Mouse (Mus musculus) heart, embryonic 10.5 days (tissue): Measurements from ENCODE around the gene Ncapd2. TPM values are rescaled to one million over a fixed set of nuclear protein-coding genes. Genes with fewer than 3 reads are reported as not detected.
A peak's percentile ranks its signal among the peaks of the same experiment; 100 is the strongest.

ENCODE experiments used
- DNase-seq: peaks from one replicate; pipeline ENCODE4 v3.0.0-alpha.2; 2017; ENCODE audit warnings: low spot score
- H3K27ac ChIP-seq: fragments of 300-500 bp; sonication (generic); 2 replicates; pipeline ENCODE4 v1.5.1; 2016; ENCODE audit warnings: mild to moderate bottlenecking
- H3K27me3 ChIP-seq: fragments of 300-500 bp; sonication (generic); 2 replicates; pipeline ENCODE4 v1.6.1; 2016; ENCODE audit warnings: mild to moderate bottlenecking; ENCODE audit not compliant: poor library complexity, insufficient read depth, severe bottlenecking
- H3K36me3 ChIP-seq: fragments of 300-500 bp; sonication (generic); 2 replicates; pipeline ENCODE4 v1.6.1; 2016; ENCODE audit warnings: mild to moderate bottlenecking, moderate library complexity
- H3K4me1 ChIP-seq: fragments of 300-500 bp; sonication (generic); 2 replicates; pipeline ENCODE4 v1.6.1; 2016; ENCODE audit warnings: mild to moderate bottlenecking
- H3K4me3 ChIP-seq: fragments of 300-500 bp; sonication (generic); 2 replicates; pipeline ENCODE4 v1.5.1; 2016; ENCODE audit warnings: mild to moderate bottlenecking, moderate library complexity
- H3K9me3 ChIP-seq: fragments of 300-500 bp; sonication (generic); 2 replicates; pipeline ENCODE4 v1.6.1; 2016; ENCODE audit warnings: mild to moderate bottlenecking, moderate library complexity
- WGBS: fragments of 180-500 bp; shearing (Covaris S2); methylation state at CpG from one replicate; pipeline ENCODE4 v1.1.7; 2016; 5-methylcytosine and 5-hydroxymethylcytosine counted together
- polyA plus RNA-seq: library from polyadenylated mRNA; unstranded; fragments of >200 nt; fragmentation: Nextera tagmentation; extraction: Ambion mirVana; gene quantifications from 2 replicates; pipeline ENCODE4 v1.2.1, GENCODE M21; 2016

The Ncapd2 gene
- polyA plus RNA-seq, 1 experiment from 2014 or later = 140 TPM

DNA sequence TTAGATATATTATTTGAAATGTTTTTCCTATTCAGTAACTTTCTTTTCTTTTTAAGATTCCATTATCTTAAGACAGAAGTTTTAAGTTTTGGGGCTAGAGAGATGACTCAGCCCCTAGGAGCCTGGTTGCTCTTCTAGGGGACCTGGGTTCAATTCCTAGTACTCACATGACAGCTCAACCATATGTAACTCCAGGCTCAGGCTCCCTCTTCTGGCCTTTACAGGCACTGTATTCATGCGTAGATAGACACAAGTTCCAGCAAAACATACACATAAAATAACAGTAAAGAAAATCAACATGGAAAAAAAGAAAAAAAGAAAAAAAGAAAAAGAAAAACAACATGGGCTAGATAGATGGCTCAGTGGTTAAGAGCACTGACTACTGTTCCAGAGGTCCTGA is 18.9 kb upstream of the Ncapd2 start:
- Histone ChIP-seq H3K27ac (no peak overlapping the region), H3K27me3 (peaks cover 20% of the 10 kb centered on the region; the same call in 1 of the 2 replicates), H3K4me1 (no peaks in the 10 kb centered on the region), H3K9me3 (no peaks in the 10 kb centered on the region), H3K4me3 (no peak overlapping the region), H3K36me3 (no peaks in the 10 kb centered on the region)
- DNase-seq = no peak
- 69% methylated on average over 1 of the region's 1 CpGs for WGBS

DNA sequence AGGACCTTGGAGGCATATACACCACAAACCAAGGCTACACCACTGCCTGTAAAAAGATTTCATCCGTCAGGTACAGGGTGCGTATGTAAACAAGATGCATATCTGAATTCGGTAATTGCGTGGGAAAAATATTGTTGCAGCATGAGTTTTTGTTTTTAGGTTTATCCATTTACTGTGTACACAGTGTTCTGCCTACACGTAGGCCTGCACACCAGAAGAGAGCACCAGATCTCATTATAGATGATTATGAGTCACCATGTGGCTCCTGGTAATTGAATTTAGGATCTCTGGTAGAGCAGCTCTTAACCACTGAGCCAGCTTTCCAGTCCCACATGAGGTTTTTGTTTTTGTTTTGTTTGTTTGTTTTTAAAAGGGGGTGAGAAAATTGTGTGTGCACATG is 5.7 kb upstream of the Ncapd2 start:
- Histone ChIP-seq H3K27ac (no peak overlapping the region), H3K27me3 (no peaks in the 10 kb centered on the region), H3K9me3 (no peaks in the 10 kb centered on the region), H3K4me3 (no peak overlapping the region), H3K36me3 (peaks cover 25% of the 10 kb centered on the region), H3K4me1 (peaks cover 4% of the 10 kb centered on the region; the same call in 1 of the 2 replicates)
- no peak for DNase-seq
- 85% methylated on average over 5 of the region's 5 CpGs for WGBS

DNA sequence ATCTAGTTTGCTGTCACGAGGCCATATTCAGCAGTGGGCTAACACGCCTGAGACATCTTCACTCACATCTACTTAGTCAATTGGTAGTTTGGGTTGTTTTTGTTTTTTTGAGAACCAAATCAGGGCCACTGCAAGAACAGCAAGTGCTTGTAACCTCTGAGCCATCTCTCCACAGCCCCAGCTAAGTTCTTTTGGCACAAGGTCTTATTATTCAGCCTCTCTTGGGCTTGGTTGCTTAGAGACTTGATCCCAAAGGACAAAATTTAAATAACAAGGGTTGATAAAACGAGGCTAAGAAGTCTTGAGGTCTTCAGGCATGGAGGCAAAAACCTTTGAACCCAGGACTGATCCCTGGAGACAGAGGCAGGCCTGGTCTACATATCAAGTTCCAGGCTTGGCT is 4.8 kb upstream of the Ncapd2 start:
- Histone ChIP-seq H3K36me3 (peaks cover 25% of the 10 kb centered on the region), H3K4me1 (peaks cover 4% of the 10 kb centered on the region; the same call in 1 of the 2 replicates), H3K27me3 (no peaks in the 10 kb centered on the region), H3K4me3 (no peak overlapping the region), H3K9me3 (no peaks in the 10 kb centered on the region), H3K27ac (no peak overlapping the region)
- WGBS = 64% methylated on average over 3 of the region's 3 CpGs
- no peak for DNase-seq

DNA sequence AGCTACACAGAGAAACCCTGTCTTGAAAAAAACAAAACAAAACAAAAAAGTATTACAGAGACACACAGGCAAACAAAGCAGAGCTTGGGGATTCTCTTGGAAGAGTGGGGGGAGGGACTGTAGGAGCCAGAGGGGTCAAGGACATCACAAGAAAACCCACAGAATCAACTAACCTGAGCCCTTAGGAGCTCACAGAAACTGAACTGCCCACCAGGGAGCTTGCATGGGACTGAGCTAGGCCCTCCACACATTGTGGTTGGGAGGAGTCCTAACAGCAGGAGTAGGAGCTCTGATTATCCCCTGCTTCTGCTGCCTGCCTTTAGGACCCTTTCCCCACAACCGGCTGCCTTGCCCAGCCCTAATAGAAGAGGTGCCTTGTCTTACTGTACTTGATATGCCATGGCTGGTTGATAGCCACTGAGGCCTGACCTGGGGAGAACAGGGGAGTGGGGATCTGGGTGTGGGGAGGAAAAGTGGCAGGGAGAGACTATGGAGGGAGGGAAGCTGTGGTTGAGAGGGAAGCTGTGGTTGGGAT is 4.1 kb upstream of the Ncapd2 start:
- Histone ChIP-seq H3K9me3 (no peaks in the 10 kb centered on the region), H3K36me3 (peaks cover 25% of the 10 kb centered on the region), H3K4me3 (no peak overlapping the region), H3K27me3 (no peaks in the 10 kb centered on the region), H3K4me1 (peaks cover 4% of the 10 kb centered on the region; the same call in 1 of the 2 replicates), H3K27ac (no peak overlapping the region)
- WGBS = 19% methylated on average over 1 of the region's 1 CpGs
- no peak for DNase-seq

DNA sequence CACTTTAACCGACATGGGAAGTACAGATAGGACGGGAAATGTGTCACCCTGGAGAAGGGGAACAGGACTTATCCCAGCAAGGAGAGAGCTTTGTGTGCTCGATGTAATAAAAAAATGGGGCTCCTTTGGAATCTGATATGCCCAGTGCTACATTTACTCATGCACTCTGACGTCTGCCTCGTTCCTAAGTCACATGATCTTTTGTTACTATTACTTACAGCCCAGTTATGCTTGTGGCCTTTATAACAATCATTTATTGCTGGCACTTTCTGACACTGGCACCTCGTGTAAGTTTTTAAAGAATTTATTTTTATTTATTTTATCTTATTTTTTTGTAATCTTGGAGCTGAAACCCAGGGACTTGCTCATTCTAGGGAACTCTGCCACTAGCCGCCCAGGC is 1.9 kb upstream of the Ncapd2 start:
- no peak for DNase-seq
- H3K4me1 ChIP-seq = peaks cover 18% of the 10 kb centered on the region; the same call in 1 of the 2 replicates

DNA sequence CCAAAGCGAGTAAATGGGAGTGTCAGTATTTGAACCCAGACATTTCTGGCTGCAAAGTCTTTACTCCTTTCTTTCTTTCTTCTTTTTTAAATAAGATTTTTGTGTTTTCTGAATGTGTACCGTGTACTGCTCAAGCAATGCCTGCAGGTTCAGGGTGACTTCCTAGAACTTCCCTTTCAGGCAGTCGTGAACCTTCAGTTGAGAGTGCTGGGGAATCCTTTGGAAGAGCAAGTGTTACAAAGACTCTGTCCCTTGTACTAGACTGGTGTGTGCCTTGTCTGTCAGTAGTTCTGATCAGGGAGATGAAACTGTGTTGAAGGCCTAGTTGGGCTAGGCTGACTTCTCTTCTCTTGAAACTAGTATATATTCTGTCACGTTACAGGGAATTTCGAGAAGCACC is 1.3 kb upstream of the Ncapd2 start:
- Histone ChIP-seq H3K4me3 (peak overlapping the region; percentile 82), H3K27ac (peak overlapping the region; percentile 98), H3K9me3 (no peaks in the 10 kb centered on the region), H3K36me3 (peaks cover 43% of the 10 kb centered on the region), H3K4me1 (peaks cover 18% of the 10 kb centered on the region; the same call in 1 of the 2 replicates), H3K27me3 (no peaks in the 10 kb centered on the region)
- WGBS = 37% methylated on average over 5 of the region's 5 CpGs
- DNase-seq = no peak

More for the DNA sequence above, 1.9 kb upstream of the Ncapd2 start:
- WGBS = 67% methylated on average over 7 of the region's 7 CpGs
- Histone ChIP-seq H3K27me3 (no peaks in the 10 kb centered on the region), H3K4me3 (no peak overlapping the region), H3K9me3 (no peaks in the 10 kb centered on the region), H3K27ac (no peak overlapping the region), H3K36me3 (peaks cover 37% of the 10 kb centered on the region)

DNA sequence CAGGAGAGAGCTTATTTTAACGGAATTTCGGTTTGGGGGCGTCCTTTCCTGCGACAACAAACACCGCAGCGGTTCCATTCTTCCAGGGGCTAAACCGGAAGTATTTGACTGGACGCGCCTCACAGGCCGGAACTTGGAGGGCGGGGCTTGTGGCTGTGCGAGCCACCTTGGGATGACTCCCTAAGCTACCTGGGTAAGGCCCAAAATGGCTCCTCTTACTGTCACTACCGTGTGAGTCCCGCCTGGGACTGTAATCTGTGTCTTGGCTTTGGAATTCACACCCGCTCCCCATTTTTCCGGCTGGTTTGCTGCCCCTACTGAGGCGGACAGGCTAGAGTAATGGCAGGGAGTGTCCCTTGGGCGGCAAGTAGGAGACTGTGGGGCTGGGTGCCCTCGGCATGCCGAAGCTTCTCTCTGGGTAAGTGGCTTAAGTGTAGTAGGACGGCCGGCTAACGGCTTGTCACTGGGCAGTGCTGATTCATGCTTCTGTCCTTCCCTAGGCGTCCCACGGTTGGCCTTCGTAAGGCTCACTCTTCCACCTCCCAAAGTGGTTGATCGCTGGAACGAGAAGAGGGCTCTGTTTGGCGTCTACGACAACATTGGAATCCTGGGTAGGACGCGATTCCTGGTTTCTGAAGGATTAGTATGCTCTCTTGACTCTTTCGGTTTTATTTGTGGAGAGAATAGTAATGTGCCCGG is 664 bp upstream of the Ncapd2 start:
- peaks cover 18% of the 10 kb centered on the region; the same call in 1 of the 2 replicates for H3K4me1 ChIP-seq
- under 1% methylated on average over 34 of the region's 34 CpGs for WGBS
- DNase-seq = peak; percentile 97
- peak overlapping the region; percentile 98 for H3K27ac ChIP-seq
- H3K9me3 ChIP-seq = no peaks in the 10 kb centered on the region
- peaks cover 50% of the 10 kb centered on the region for H3K36me3 ChIP-seq
- H3K4me3 ChIP-seq = peak overlapping the region; percentile 82
- H3K27me3 ChIP-seq = no peaks in the 10 kb centered on the region

DNA sequence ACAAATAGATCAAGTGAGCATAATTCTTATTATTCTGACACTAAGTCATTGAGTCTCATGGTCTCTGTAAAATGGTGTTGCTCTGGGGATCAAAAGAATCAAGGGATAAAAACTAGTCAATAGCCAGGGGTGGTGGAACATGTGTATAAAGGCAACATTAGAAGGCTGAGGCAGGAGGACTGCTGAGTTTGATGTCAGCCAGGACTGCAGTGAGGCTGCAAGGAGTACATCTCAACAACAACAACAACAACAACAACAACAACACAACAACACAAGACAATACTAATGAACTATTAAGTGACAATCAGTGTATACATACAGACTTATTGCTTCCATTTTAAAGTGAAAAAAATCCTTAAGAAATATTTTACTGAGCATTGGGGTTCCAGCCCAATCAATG is 685 bp downstream of the Ncapd2 start:
- H3K27ac ChIP-seq = peak overlapping the region; percentile 98
- H3K27me3 ChIP-seq = no peaks in the 10 kb centered on the region
- peaks cover 18% of the 10 kb centered on the region; the same call in 1 of the 2 replicates for H3K4me1 ChIP-seq
- H3K4me3 ChIP-seq = peak overlapping the region; percentile 82
- no peak for DNase-seq
- peaks cover 62% of the 10 kb centered on the region for H3K36me3 ChIP-seq
- H3K9me3 ChIP-seq = no peaks in the 10 kb centered on the region

DNA sequence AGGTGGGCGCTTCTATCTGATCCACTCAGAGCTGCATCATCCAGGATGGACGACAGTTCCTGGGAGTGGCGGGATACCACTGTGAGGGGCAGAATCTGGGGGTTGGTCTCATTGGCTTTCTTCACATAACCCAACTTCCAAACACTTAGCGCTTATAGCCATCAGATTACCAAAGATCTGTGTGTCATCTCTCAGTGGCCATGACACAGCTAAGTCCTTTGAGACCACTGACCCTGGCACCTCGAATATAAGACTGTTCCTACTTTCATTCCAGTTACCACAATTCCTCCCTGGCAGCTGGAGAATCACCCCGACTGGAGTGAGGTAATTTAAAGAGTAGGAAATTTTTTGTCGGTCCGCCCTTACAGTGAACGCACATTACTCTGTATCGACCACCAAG is 5.3 kb downstream of the Ncapd2 start:
- Histone ChIP-seq H3K4me1 (peaks cover 13% of the 10 kb centered on the region; the same call in 1 of the 2 replicates), H3K27ac (no peak overlapping the region), H3K9me3 (no peaks in the 10 kb centered on the region)

DNA sequence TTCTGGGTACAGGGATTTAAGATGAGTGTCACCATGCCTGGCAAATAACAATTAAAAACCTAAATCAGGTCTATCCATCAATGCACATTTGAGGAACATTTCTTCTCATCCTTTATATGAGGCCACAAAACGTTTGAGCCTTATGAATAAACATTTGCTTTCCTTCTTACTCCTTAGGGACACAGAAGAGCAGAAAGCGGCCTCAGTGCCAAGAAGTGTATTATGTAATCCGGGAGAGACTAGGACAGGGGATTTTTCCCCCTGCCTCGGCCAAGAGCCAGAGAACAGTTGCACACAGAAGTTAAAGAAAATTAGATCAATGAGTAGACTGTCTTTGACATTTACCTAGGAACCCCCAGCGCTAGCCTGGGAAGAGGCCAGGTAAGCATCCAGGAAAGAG is 9.4 kb downstream of the Ncapd2 start:
- Histone ChIP-seq H3K27me3 (no peaks in the 10 kb centered on the region), H3K4me3 (no peak overlapping the region), H3K27ac (no peak overlapping the region), H3K36me3 (peaks cover 98% of the 10 kb centered on the region), H3K9me3 (no peaks in the 10 kb centered on the region), H3K4me1 (no peaks in the 10 kb centered on the region)
- WGBS = 89% methylated on average over 5 of the region's 5 CpGs
- DNase-seq = no peak

More for the DNA sequence above, 5.3 kb downstream of the Ncapd2 start:
- H3K27me3 ChIP-seq = no peaks in the 10 kb centered on the region
- no peak for DNase-seq
- no peak overlapping the region for H3K4me3 ChIP-seq
- H3K36me3 ChIP-seq = peaks cover 84% of the 10 kb centered on the region
- WGBS = 94% methylated on average over 10 of the region's 10 CpGs

DNA sequence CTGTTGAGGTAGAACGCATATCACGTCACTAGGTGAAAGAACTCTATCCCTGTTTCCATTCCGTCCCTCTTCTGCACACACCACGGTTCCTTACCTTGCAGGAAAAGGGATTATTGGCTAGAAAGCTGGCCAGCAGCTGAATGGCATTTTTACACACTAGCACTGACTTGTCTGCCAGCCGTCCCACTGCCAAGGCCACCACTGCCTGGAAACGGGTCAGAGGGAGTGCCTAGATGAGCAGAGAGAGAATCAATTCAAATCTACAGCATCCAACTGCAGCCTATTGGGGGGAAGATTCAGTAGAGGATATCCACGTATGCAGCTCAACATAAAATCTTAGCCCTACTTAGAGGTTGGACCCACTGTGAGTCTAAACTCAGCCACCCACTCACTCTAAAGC is 11.9 kb downstream of the Ncapd2 start:
- Histone ChIP-seq H3K4me3 (no peak overlapping the region), H3K4me1 (no peaks in the 10 kb centered on the region), H3K27ac (no peak overlapping the region), H3K27me3 (no peaks in the 10 kb centered on the region), H3K9me3 (no peaks in the 10 kb centered on the region), H3K36me3 (peaks cover 98% of the 10 kb centered on the region)
- no peak for DNase-seq
- 91% methylated on average over 7 of the region's 7 CpGs for WGBS

DNA sequence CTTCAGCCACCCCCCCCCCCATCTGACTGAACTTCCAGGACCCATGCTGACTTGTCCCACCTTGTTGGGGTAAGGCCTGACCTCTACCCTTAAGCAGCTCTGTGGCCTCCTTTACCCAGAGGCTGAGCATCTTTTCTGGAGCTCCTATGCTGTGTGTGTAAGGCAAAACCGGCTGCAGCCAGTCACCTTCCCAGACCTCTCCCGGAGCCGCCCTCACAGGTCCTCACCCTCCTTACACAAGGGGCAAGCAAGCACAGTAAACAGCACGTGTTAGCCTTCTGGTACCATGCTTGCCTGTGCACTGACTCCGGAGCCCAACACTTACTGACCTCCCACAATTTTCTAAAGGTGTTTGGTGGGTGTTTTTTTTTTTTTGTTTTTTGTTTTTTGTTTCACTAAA is 16.0 kb downstream of the Ncapd2 start:
- WGBS = 91% methylated on average over 5 of the region's 5 CpGs
- no peak for DNase-seq
- H3K27me3 ChIP-seq = no peaks in the 10 kb centered on the region
- peaks cover 99% of the 10 kb centered on the region for H3K36me3 ChIP-seq
- H3K9me3 ChIP-seq = no peaks in the 10 kb centered on the region
- H3K4me3 ChIP-seq = no peak overlapping the region
- no peak overlapping the region for H3K27ac ChIP-seq
- no peaks in the 10 kb centered on the region for H3K4me1 ChIP-seq

DNA sequence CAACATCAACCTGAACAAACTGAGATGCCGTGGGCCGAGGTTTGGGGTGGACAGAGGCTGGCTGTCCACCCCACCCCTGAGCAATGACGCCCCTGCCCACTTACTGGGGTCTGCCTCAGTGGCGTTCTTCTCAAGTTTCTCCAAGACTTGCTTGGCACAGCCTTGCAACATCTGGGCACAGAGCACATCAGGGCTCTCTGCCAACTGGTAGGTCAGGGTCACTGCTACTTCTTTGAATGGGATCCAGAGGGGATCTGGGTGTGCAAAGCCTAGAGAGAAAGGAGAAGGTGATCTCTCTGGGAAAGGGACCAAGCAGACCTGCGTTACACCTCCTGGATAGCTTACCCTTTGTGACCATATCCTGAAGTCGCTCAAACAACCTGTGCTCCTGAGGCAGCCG is 18.2 kb downstream of the Ncapd2 start:
- no peak for DNase-seq
- no peak overlapping the region for H3K27ac ChIP-seq
- H3K36me3 ChIP-seq = peaks cover 100% of the 10 kb centered on the region
- WGBS = 91% methylated on average over 7 of the region's 7 CpGs
- no peaks in the 10 kb centered on the region for H3K9me3 ChIP-seq
- H3K4me3 ChIP-seq = no peak overlapping the region
- H3K4me1 ChIP-seq = no peaks in the 10 kb centered on the region
- no peaks in the 10 kb centered on the region for H3K27me3 ChIP-seq
